Mouse (Mus musculus): ENCODE data around the gene Ginm1. TPM values are rescaled to one million over a fixed set of nuclear protein-coding genes. Genes with fewer than 3 reads are reported as not detected.
"Not testable (repeated sequence)": the region's sequence is repeated elsewhere in the genome, so short reads cannot be mapped to it uniquely, and the experiment has no call there.

Ginm1 gene
- polyA plus RNA-seq, 1 experiment from 2014 or later: 48.1 TPM

GRCm38 (mm10) chr10:7748752-7749151 lies 43.9 kb downstream of the Ginm1 start:
- Histone ChIP-seq H3K36me3 (ENCODE audit: control insufficient read depth, insufficient read depth, low read length) (peaks cover 69% of the 10 kb centered on the region), H3K4me3 (replicated peaks; ENCODE audit: low read depth, low read length) (no peak overlapping the region)
- 93% methylated on average over 6 of the region's 6 CpGs for WGBS

GRCm38 (mm10) chr10:7745528-7745927 lies 47.1 kb downstream of the Ginm1 start:
- not testable (repeated sequence) for H3K4me3 ChIP-seq (replicated peaks; ENCODE audit: low read depth, low read length); H3K9ac ChIP-seq (replicated peaks; ENCODE audit: low read length); H3K27ac ChIP-seq (replicated peaks; ENCODE audit: low read depth, low read length); H3K4me2 ChIP-seq (ENCODE audit: low read length); H3K9me3 ChIP-seq (ENCODE audit: control insufficient read depth, low read length); H3K4me1 ChIP-seq (ENCODE audit: control insufficient read depth, insufficient read depth, low read length); H3K27me3 ChIP-seq (ENCODE audit: control insufficient read depth, insufficient read depth, low read length); DNase-seq; ATAC-seq (ENCODE audit: low FRiP score, low TSS enrichment)
- 97% methylated on average over 6 of the region's 6 CpGs for WGBS
- peaks cover 70% of the 10 kb centered on the region for H3K36me3 ChIP-seq (ENCODE audit: control insufficient read depth, insufficient read depth, low read length)

More at GRCm38 (mm10) chr10:7748752-7749151, 43.9 kb downstream of the Ginm1 start:
- Histone ChIP-seq H3K27ac (replicated peaks; ENCODE audit: low read depth, low read length) (no peak overlapping the region), H3K9ac (replicated peaks; ENCODE audit: low read length) (no peak overlapping the region), H3K4me2 (ENCODE audit: low read length) (no peak overlapping the region), H3K9me3 (ENCODE audit: control insufficient read depth, low read length) (no peaks in the 10 kb centered on the region), H3K27me3 (ENCODE audit: control insufficient read depth, insufficient read depth, low read length) (no peaks in the 10 kb centered on the region), H3K4me1 (ENCODE audit: control insufficient read depth, insufficient read depth, low read length) (no peaks in the 10 kb centered on the region)
- DNase-seq (no peak), ATAC-seq (ENCODE audit: low FRiP score, low TSS enrichment) (no peak)

- WGBS: 86% methylated on average over 3 of the region's 3 CpGs
- ATAC-seq (ENCODE audit: low FRiP score, low TSS enrichment) (no peak), DNase-seq (no peak)
- Histone ChIP-seq H3K9ac (replicated peaks; ENCODE audit: low read length) (no peak overlapping the region), H3K36me3 (ENCODE audit: control insufficient read depth, insufficient read depth, low read length) (peaks cover 29% of the 10 kb centered on the region), H3K9me3 (ENCODE audit: control insufficient read depth, low read length) (no peaks in the 10 kb centered on the region), H3K4me2 (ENCODE audit: low read length) (no peak overlapping the region), H3K27ac (replicated peaks; ENCODE audit: low read depth, low read length) (no peak overlapping the region), H3K4me1 (ENCODE audit: control insufficient read depth, insufficient read depth, low read length) (no peaks in the 10 kb centered on the region), H3K4me3 (replicated peaks; ENCODE audit: low read depth, low read length) (no peak overlapping the region), H3K27me3 (ENCODE audit: control insufficient read depth, insufficient read depth, low read length) (no peaks in the 10 kb centered on the region)
These were observed 54.7 kb downstream of the Ginm1 start for GRCm38 (mm10) chr10:7737914-7738313.

DNA sequence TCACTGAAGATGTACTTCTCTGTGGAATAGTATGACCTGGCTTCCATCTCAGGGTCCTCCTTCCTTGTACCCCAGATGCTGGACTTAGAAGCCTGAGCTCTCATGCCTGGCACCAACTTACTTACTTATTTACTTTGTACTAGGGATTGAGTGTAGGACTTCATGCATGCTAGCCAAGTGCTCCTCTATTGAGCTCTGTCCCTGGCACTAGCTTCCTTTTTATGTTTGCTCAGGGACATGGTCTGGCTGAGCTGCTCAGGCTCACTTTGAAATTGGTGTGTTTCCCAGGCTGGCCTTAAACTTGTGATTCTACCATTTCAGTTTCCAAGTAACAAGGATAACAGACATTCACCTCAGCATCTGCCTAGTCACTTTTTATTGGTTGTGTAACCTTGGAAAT lies 55.5 kb downstream of the Ginm1 start:
- H3K4me2 ChIP-seq (ENCODE audit: low read length): no peak overlapping the region
- H3K4me3 ChIP-seq (replicated peaks; ENCODE audit: low read depth, low read length): no peak overlapping the region
- no peak overlapping the region for H3K27ac ChIP-seq (replicated peaks; ENCODE audit: low read depth, low read length)
- H3K4me1 ChIP-seq (ENCODE audit: control insufficient read depth, insufficient read depth, low read length): no peaks in the 10 kb centered on the region
- no peaks in the 10 kb centered on the region for H3K27me3 ChIP-seq (ENCODE audit: control insufficient read depth, insufficient read depth, low read length)
- peaks cover 24% of the 10 kb centered on the region for H3K36me3 ChIP-seq (ENCODE audit: control insufficient read depth, insufficient read depth, low read length)
- H3K9ac ChIP-seq (replicated peaks; ENCODE audit: low read length): no peak overlapping the region
- H3K9me3 ChIP-seq (ENCODE audit: control insufficient read depth, low read length): no peaks in the 10 kb centered on the region
- no peak for ATAC-seq (ENCODE audit: low FRiP score, low TSS enrichment)
- DNase-seq: peak; percentile 6

DNA sequence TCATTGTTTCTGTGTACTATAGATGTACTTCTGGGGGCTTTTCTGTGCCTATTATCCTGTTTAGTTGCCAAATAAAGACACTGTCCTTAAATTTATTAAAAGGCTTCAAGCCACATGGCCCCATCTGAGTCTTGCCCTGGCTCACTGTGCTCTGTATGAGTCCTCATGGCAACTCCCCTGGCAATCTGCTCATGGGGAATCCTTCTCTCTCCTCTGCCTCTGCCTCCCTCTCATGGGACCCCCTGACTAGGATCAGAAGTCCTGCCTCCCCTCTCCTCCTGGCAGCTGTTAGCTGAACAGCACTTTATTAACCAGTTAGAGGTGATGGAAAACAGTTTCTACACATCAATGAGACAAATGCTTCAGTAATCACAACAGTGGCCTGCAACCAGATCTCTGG lies 61.0 kb downstream of the Ginm1 start:
- no peak overlapping the region for H3K4me2 ChIP-seq (ENCODE audit: low read length)
- H3K4me3 ChIP-seq (replicated peaks; ENCODE audit: low read depth, low read length): no peak overlapping the region
- DNase-seq (no peak), ATAC-seq (ENCODE audit: low FRiP score, low TSS enrichment) (no peak)
- H3K4me1 ChIP-seq (ENCODE audit: control insufficient read depth, insufficient read depth, low read length): no peaks in the 10 kb centered on the region; the same call in 1 of the 2 replicates
- no peaks in the 10 kb centered on the region for H3K36me3 ChIP-seq (ENCODE audit: control insufficient read depth, insufficient read depth, low read length)
- H3K9me3 ChIP-seq (ENCODE audit: control insufficient read depth, low read length): no peaks in the 10 kb centered on the region
- H3K27me3 ChIP-seq (ENCODE audit: control insufficient read depth, insufficient read depth, low read length): no peaks in the 10 kb centered on the region
- no peak overlapping the region for H3K27ac ChIP-seq (replicated peaks; ENCODE audit: low read depth, low read length)
- no peak overlapping the region for H3K9ac ChIP-seq (replicated peaks; ENCODE audit: low read length)

- no peak overlapping the region for H3K27ac ChIP-seq (replicated peaks; ENCODE audit: low read depth, low read length)
- ATAC-seq (ENCODE audit: low FRiP score, low TSS enrichment): no peak
- H3K4me3 ChIP-seq (replicated peaks; ENCODE audit: low read depth, low read length): peak overlapping the region; percentile 60
- no peaks in the 10 kb centered on the region for H3K27me3 ChIP-seq (ENCODE audit: control insufficient read depth, insufficient read depth, low read length)
- no peaks in the 10 kb centered on the region; the same call in 1 of the 2 replicates for H3K4me1 ChIP-seq (ENCODE audit: control insufficient read depth, insufficient read depth, low read length)
- 43% methylated on average over 3 of the region's 3 CpGs for WGBS
- peak overlapping the region; percentile 76 for H3K4me2 ChIP-seq (ENCODE audit: low read length)
- no peaks in the 10 kb centered on the region for H3K9me3 ChIP-seq (ENCODE audit: control insufficient read depth, low read length)
- H3K9ac ChIP-seq (replicated peaks; ENCODE audit: low read length): no peak overlapping the region; the same call in 1 of the 2 replicates
- no peaks in the 10 kb centered on the region for H3K36me3 ChIP-seq (ENCODE audit: control insufficient read depth, insufficient read depth, low read length)
- DNase-seq: no peak
These were observed 65.6 kb downstream of the Ginm1 start for GRCm38 (mm10) chr10:7727011-7727410.

- Histone ChIP-seq H3K36me3 (ENCODE audit: control insufficient read depth, insufficient read depth, low read length) (no peaks in the 10 kb centered on the region), H3K4me2 (ENCODE audit: low read length) (peak overlapping the region; percentile 76), H3K9ac (replicated peaks; ENCODE audit: low read length) (peak overlapping the region; percentile 63), H3K4me3 (replicated peaks; ENCODE audit: low read depth, low read length) (peak overlapping the region; percentile 60), H3K9me3 (ENCODE audit: control insufficient read depth, low read length) (no peaks in the 10 kb centered on the region), H3K27me3 (ENCODE audit: control insufficient read depth, insufficient read depth, low read length) (no peaks in the 10 kb centered on the region), H3K4me1 (ENCODE audit: control insufficient read depth, insufficient read depth, low read length) (no peaks in the 10 kb centered on the region; the same call in 1 of the 2 replicates), H3K27ac (replicated peaks; ENCODE audit: low read depth, low read length) (no peak overlapping the region)
- no peak for DNase-seq
- 0% methylated on average over 8 of the region's 8 CpGs for WGBS
- no peak for ATAC-seq (ENCODE audit: low FRiP score, low TSS enrichment)
These were observed 66.2 kb downstream of the Ginm1 start for GRCm38 (mm10) chr10:7726501-7726812.

- Histone ChIP-seq H3K9me3 (ENCODE audit: control insufficient read depth, low read length) (no peaks in the 10 kb centered on the region), H3K4me1 (ENCODE audit: control insufficient read depth, insufficient read depth, low read length) (no peaks in the 10 kb centered on the region; the same call in 1 of the 2 replicates), H3K9ac (replicated peaks; ENCODE audit: low read length) (peak within 1 kb of the TSS; percentile 63), H3K27ac (replicated peaks; ENCODE audit: low read depth, low read length) (peak within 1 kb of the TSS; percentile 53), H3K4me2 (ENCODE audit: low read length) (peak within 1 kb of the TSS; percentile 76), H3K36me3 (ENCODE audit: control insufficient read depth, insufficient read depth, low read length) (no peaks in the 10 kb centered on the region), H3K27me3 (ENCODE audit: control insufficient read depth, insufficient read depth, low read length) (no peaks in the 10 kb centered on the region), H3K4me3 (replicated peaks; ENCODE audit: low read depth, low read length) (peak within 1 kb of the TSS; percentile 60)
- ATAC-seq (ENCODE audit: low FRiP score, low TSS enrichment) (peak; percentile 99), DNase-seq (peak; percentile 97)
- WGBS: under 1% methylated on average over 49 of the region's 49 CpGs
These were observed 66.7 kb downstream of the Ginm1 start, which contains the start of gene Katna1 for GRCm38 (mm10) chr10:7725751-7726500. Katna1 (plus strand) TSS chr10:7726000.
